Mouse (Mus musculus): ENCODE results near the gene Brms1. TPM values are rescaled to one million over a fixed set of nuclear protein-coding genes. Genes with fewer than 3 reads are reported as not detected.
"Not testable (repeated sequence)": the region's sequence is repeated elsewhere in the genome, so short reads cannot be mapped to it uniquely, and the experiment has no call there.

The Brms1 gene
- polyA plus RNA-seq, 1 experiment from 2014 or later: 39.9 TPM

DNA sequence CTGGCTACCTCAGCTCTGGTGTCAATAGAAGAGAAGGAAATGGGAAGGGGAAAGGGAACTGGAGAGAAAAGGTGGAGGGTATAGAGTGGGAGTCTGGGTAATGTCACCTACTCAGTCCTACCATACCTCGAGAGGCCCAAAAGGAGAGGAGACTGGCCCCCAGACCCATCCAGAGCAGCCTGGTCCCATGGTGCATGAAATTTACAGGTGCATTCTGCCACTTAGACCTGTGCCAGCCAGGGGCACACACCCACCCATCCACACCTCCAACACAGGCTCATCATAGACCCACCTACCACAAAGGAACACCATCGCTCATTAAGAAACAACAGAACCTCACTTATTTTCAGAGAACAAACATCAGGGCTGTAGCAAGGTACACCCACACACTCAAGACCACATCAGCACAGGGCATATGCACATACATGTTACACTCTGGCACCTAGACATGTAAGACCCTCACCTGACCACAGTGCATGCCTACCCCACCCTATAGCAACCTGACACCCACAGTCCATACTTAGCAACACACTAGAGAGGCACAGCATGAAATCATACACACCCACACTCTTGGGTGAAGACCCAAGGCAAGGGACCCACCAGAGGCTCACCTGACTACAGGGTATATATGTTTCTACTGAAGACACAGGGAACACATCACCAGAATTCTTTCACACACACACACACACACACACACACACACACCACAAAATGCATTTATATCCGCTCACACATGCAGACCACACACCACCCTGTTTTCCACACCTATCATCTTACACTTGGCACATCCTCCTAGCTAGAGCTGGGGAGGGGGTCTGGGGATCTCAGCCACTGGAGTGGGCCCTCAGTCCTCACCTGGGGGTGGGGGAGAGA is 43.0 kb downstream of the Brms1 start:
- Histone ChIP-seq H3K4me3 (replicated peaks) (peak overlapping the region; percentile 51), H3K4me1 (peaks cover 18% of the 10 kb centered on the region), H3K36me3 (no peaks in the 10 kb centered on the region), H3K9ac (no peak overlapping the region), H3K9me3 (no peaks in the 10 kb centered on the region), H3K27me3 (replicated peaks) (peaks cover 65% of the 10 kb centered on the region), H3K27ac (no peak overlapping the region), H3K4me2 (peak overlapping the region; percentile 86; the same call in 1 of the 2 replicates)
- ATAC-seq (ENCODE audit: insufficient read depth, low FRiP score, low read depth): no peak
- 74% methylated on average over 3 of the region's 3 CpGs for WGBS

DNA sequence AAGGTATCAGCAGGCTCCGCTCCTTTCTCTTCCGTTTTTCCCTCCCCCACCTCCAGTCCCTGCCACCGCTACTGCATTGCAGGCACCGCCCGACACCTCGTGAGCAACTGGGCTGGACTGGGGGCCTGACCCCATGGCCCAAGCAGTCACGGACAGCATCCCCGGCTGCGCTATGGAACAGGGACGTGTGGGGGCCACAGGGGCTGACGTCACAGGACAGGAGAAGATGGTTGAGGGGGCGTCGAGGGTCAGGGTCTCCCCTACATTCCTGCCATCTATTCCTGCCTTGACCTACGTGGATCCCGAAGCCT is 43.6 kb downstream of the Brms1 start:
- no peak overlapping the region for H3K27ac ChIP-seq
- 1% methylated on average over 15 of the region's 15 CpGs for WGBS
- peaks cover 64% of the 10 kb centered on the region for H3K27me3 ChIP-seq (replicated peaks)
- H3K4me2 ChIP-seq: peak overlapping the region; percentile 86
- H3K4me1 ChIP-seq: peaks cover 22% of the 10 kb centered on the region
- no peaks in the 10 kb centered on the region for H3K36me3 ChIP-seq
- H3K9ac ChIP-seq: no peak overlapping the region
- peak overlapping the region; percentile 51 for H3K4me3 ChIP-seq (replicated peaks)
- H3K9me3 ChIP-seq: no peaks in the 10 kb centered on the region
- no peak for ATAC-seq (ENCODE audit: insufficient read depth, low FRiP score, low read depth)

DNA sequence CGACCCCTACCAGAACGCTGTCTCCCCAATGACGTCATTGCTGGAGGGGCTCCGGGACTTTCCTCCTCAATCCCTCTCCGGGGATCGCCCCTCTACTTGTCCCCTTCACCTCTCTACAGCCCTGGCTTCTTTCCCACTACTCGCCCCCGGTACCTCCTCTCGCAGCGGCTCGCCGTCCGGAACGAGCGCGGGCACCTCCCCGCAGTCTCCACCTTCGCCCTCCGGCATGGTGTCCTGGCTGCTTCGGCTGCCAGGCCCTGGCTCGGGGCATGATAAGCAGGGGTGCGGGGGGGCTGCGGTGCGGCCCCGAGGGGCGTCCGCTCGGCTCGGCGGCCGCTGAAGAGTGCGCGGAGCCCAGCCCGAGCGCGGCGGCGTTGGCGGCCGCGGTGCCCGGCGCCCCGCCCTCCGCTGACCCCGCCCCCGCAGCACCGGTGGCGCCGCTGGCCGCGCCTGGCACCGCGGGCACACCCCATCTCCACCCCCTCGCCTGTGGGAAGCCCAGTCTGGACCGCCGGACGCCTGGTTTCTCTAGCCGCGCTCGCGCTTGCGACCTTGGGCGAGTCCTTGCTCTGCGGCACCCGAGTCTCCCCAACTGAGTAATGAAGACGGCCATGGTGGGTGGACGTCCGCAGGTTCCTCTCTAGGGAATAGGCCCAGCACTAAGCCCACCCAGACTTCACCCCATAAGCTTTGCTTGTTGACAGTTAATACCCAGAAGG is 44.1 kb downstream of the Brms1 start, which contains the start of gene Tmem151a:
Tmem151a (minus strand) TSS at position 387 of the 719 bp plus-strand sequence.
- Histone ChIP-seq H3K36me3 (no peaks in the 10 kb centered on the region), H3K4me1 (peaks cover 22% of the 10 kb centered on the region), H3K9ac (no peak within 1 kb of the TSS), H3K27ac (no peak within 1 kb of the TSS), H3K4me2 (peak within 1 kb of the TSS; percentile 86), H3K4me3 (replicated peaks) (peak within 1 kb of the TSS; percentile 51), H3K27me3 (replicated peaks) (peaks cover 62% of the 10 kb centered on the region), H3K9me3 (no peaks in the 10 kb centered on the region)
- under 1% methylated on average over 60 of the region's 69 CpGs for WGBS
- no peak for ATAC-seq (ENCODE audit: insufficient read depth, low FRiP score, low read depth)

DNA sequence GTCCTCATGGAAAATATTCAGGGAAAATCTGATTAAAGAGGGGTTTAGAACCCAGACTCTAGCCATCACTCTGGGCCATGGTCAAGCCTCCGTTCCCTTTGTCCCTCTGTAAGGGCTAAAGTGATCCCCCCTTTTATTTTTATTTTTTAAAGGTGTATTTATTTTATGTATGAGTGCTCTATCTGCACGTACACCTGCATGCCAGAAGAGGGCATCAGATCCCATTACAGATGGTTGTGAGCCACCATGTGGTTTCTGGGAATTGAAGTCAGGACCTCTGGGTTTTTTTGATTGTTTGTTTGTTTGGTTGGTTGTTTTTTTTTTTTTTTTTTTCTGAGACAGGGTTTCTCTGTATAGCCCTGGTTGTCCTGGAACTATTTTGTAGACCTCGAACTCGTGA is 45.4 kb downstream of the Brms1 start:
- H3K4me1 ChIP-seq: peaks cover 22% of the 10 kb centered on the region
- not testable (repeated sequence) for H3K9ac ChIP-seq; H3K27ac ChIP-seq; ATAC-seq (ENCODE audit: insufficient read depth, low FRiP score, low read depth); H3K4me2 ChIP-seq; H3K4me3 ChIP-seq (replicated peaks); H3K36me3 ChIP-seq; H3K9me3 ChIP-seq
- peaks cover 50% of the 10 kb centered on the region for H3K27me3 ChIP-seq (replicated peaks)
- 62% methylated on average over 4 of the region's 4 CpGs for WGBS

DNA sequence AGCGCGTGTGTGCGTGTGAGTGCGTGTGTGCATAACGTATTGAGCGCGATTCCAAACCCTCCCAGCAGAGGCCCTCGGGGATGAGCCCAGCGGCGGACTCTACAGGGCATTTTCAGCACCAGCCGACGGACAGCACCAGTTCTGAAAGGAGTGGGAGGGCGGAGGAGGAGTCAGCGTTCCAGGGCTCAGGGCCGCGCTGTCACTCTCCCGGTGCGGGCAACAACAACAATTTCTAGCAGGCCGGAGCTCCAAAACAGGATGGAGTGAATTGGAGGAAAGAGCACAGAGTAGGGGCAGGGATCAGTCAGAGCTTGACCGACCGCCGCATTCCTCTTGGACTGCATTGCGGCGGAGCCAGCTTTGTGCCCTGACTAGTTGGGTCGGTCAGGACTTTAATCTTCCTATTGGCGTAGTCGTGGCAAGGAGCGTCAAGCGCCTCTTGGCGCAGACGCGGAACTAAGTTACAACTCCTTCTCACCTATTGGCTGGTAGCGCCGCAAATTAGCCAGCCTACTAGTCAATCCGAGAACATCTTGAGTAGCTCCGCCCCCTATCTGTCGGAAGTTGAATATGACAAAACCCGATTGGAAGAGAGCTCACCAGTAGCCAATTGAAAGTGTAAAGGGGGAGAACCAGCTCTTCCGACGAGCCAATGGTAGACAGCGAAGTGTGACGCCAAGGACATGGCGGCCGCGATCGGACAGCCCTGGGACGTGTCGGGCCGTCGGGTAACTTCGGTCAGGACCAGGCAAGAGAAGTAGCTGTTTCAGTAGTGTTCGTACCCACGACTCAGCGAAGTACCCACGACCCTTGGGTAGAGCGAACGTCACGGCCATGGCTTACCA is 47.0 kb downstream of the Brms1 start, which contains the start of gene Yif1a:
Yif1a (plus strand) TSS at position 655 of the 845 bp plus-strand sequence.
- WGBS: under 1% methylated on average over 58 of the region's 58 CpGs
- no peaks in the 10 kb centered on the region for H3K9me3 ChIP-seq
- peak; percentile 93 for ATAC-seq (ENCODE audit: insufficient read depth, low FRiP score, low read depth)
- peak within 1 kb of the TSS; percentile 67 for H3K9ac ChIP-seq
- peaks cover 14% of the 10 kb centered on the region for H3K36me3 ChIP-seq
- H3K27ac ChIP-seq: peak within 1 kb of the TSS; percentile 89
- H3K4me1 ChIP-seq: peaks cover 22% of the 10 kb centered on the region
- peak within 1 kb of the TSS; percentile 75 for H3K4me2 ChIP-seq
- peak within 1 kb of the TSS; percentile 81 for H3K4me3 ChIP-seq (replicated peaks)
- H3K27me3 ChIP-seq (replicated peaks): peaks cover 34% of the 10 kb centered on the region

DNA sequence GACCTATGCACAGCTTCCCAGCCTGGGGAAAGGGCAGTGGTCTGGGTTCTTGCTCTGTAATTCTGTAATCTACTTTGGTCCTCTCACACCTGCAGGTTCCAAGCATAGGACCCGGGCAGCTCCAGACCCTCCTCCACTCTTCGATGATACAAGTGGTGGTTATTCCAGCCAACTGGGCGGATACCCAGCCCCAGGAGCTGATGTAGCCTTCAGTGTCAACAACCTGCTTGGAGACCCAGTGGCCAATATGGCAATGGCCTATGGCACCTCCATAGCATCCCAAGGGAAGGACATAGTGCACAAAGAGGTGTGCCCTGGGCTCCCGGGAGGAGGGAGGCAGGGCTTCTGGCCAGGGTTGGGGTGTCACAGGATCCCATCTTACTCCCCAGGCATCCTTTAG is 48.2 kb downstream of the Brms1 start:
- peak overlapping the region; percentile 81 for H3K4me3 ChIP-seq (replicated peaks)
- H3K4me1 ChIP-seq: peaks cover 28% of the 10 kb centered on the region
- peak overlapping the region; percentile 75 for H3K4me2 ChIP-seq
- no peak for ATAC-seq (ENCODE audit: insufficient read depth, low FRiP score, low read depth)
- peaks cover 23% of the 10 kb centered on the region for H3K27me3 ChIP-seq (replicated peaks)
- peaks cover 14% of the 10 kb centered on the region for H3K36me3 ChIP-seq
- no peak overlapping the region for H3K27ac ChIP-seq
- WGBS: 85% methylated on average over 4 of the region's 4 CpGs
- H3K9me3 ChIP-seq: no peaks in the 10 kb centered on the region
- H3K9ac ChIP-seq: peak overlapping the region; percentile 67

DNA sequence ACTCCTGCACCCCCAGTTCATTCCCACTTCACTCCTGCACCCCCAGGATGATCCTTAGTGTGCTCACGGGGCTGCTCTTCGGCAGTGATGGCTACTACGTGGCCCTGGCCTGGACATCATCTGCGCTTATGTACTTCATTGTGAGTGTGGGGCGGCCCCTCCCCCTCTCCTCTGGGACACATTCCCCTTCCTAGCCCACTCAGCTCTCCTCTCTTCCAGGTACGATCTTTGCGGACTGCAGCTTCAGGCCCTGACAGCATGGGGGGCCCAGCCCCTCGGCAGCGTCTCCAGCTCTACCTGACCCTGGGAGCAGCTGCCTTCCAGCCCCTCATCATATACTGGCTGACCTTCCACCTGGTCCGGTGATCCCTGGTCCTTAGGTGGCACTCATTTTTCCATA is 50.9 kb downstream of the Brms1 start:
- Histone ChIP-seq H3K9me3 (no peaks in the 10 kb centered on the region), H3K4me2 (no peak overlapping the region), H3K9ac (no peak overlapping the region), H3K36me3 (peaks cover 14% of the 10 kb centered on the region), H3K4me1 (peaks cover 32% of the 10 kb centered on the region), H3K4me3 (replicated peaks) (no peak overlapping the region), H3K27ac (no peak overlapping the region), H3K27me3 (replicated peaks) (no peaks in the 10 kb centered on the region)
- WGBS: 85% methylated on average over 10 of the region's 10 CpGs
- no peak for ATAC-seq (ENCODE audit: insufficient read depth, low FRiP score, low read depth)

DNA sequence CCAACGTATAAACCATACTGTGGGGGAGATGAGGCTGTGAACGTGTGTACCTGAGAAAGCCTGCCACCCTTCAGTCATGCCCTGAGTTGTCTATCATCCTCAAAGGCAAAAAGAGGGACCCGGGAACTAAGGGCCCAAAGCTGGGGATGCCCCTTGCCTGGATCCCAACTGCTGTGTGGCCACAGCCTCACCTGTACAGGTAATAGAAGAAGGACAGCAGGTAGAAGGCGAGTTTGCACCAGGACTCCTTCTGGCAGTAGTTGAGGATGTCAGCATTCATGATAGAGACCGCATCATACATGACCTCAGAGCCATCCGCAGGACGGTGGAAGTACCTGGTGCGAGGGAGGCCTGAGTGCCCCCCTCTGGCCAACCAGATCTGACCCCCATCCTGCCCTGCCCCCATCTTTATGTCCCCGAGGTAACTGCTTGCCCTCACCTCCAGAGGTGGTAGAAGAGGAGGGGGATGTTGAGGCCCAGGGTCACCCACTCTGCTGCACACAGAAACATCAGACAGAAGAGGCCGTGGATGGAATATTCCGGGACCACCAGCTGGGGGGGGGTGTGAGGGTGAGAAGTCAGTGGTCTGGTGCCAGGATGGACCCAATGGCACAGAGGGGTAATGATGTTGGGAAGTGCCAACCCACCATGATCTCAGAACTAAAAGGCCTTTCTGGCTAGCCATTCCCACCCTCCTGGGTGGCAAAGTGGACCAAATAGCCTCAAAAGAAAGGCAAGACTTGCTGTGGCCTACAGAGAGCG is 52.5 kb downstream of the Brms1 start:
- H3K4me1 ChIP-seq: peaks cover 34% of the 10 kb centered on the region
- peaks cover 14% of the 10 kb centered on the region for H3K36me3 ChIP-seq
- H3K27me3 ChIP-seq (replicated peaks): no peaks in the 10 kb centered on the region
- H3K9me3 ChIP-seq: no peaks in the 10 kb centered on the region
- no peak overlapping the region for H3K4me3 ChIP-seq (replicated peaks)
- H3K27ac ChIP-seq: no peak overlapping the region
- no peak for ATAC-seq (ENCODE audit: insufficient read depth, low FRiP score, low read depth)
- WGBS: 67% methylated on average over 12 of the region's 12 CpGs
- H3K9ac ChIP-seq: no peak overlapping the region
- no peak overlapping the region for H3K4me2 ChIP-seq

DNA sequence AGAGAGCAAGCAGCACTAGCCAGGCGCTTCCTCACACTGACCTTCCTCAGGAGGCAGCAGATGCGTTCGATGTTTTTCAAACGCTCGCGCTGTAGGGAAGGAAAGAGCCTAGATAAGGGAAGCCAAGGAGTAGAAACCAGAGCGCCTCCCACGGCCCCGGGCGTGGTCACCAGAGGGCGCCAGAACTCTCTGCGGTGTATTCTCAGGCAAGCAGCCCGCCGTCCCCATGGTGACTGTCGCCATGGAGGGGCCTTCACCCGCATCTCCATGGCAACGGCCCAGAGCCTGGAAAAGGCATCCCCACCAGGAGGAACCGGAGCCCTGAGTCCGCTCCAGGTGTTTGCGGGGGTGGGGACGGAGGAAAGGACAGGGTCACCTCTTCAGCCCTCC is 53.1 kb downstream of the Brms1 start:
- H3K4me3 ChIP-seq (replicated peaks): no peak overlapping the region
- H3K27me3 ChIP-seq (replicated peaks): no peaks in the 10 kb centered on the region
- no peaks in the 10 kb centered on the region for H3K9me3 ChIP-seq
- no peak overlapping the region; the same call in 1 of the 2 replicates for H3K4me2 ChIP-seq
- peaks cover 34% of the 10 kb centered on the region for H3K4me1 ChIP-seq
- no peak overlapping the region for H3K9ac ChIP-seq
- H3K36me3 ChIP-seq: peaks cover 14% of the 10 kb centered on the region
- peak; percentile 65 for ATAC-seq (ENCODE audit: insufficient read depth, low FRiP score, low read depth)
- no peak overlapping the region for H3K27ac ChIP-seq
- WGBS: 0% methylated on average over 21 of the region's 21 CpGs

DNA sequence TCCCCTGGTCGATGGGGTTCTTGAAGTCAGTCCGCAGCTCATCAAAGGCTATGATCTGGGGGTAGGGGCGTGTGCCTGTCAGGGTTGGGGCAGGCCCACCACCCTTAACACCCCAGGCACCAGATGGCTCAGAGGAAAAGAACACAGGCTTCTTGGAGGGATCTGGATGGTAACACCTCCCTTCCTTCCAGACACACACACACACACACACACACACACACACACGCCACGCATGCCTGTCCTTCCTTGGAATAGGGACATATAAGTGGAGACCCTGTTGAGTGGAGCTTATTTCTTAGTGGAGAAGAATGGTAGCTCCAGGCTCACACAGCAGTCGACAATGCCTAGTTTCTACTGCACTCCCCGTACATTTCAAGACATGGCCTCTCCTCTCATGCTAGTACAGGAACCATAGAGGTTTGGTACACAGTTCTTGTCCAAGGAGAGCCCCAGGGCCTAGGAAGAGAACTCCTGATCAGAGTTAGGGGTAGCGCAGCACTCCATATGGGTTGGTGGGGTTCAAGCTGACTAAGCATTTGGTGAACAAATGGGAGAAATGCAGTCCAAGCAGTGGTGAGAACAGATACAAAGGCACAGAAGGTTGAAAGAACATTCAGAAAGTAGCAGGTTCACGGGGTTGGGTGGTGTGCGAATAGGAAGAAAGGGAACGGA is 53.7 kb downstream of the Brms1 start:
- H3K36me3 ChIP-seq: peaks cover 18% of the 10 kb centered on the region
- no peak overlapping the region for H3K4me3 ChIP-seq (replicated peaks)
- no peak overlapping the region; the same call in 1 of the 2 replicates for H3K4me2 ChIP-seq
- WGBS: 43% methylated on average over 11 of the region's 11 CpGs
- no peak for ATAC-seq (ENCODE audit: insufficient read depth, low FRiP score, low read depth)
- no peak overlapping the region for H3K9ac ChIP-seq
- no peaks in the 10 kb centered on the region for H3K9me3 ChIP-seq
- no peaks in the 10 kb centered on the region for H3K27me3 ChIP-seq (replicated peaks)
- H3K4me1 ChIP-seq: peaks cover 30% of the 10 kb centered on the region
- no peak overlapping the region for H3K27ac ChIP-seq

Data from stomach, embryonic 15.5 days (tissue).